Mouse (Mus musculus): ENCODE measurements around the gene Mbd3. TPM values are rescaled to one million over a fixed set of nuclear protein-coding genes. Genes with fewer than 3 reads are reported as not detected.

Gene Mbd3
- total RNA-seq, 2 experiments from 2014 or later: 78.6 to 84.0 TPM

DNA sequence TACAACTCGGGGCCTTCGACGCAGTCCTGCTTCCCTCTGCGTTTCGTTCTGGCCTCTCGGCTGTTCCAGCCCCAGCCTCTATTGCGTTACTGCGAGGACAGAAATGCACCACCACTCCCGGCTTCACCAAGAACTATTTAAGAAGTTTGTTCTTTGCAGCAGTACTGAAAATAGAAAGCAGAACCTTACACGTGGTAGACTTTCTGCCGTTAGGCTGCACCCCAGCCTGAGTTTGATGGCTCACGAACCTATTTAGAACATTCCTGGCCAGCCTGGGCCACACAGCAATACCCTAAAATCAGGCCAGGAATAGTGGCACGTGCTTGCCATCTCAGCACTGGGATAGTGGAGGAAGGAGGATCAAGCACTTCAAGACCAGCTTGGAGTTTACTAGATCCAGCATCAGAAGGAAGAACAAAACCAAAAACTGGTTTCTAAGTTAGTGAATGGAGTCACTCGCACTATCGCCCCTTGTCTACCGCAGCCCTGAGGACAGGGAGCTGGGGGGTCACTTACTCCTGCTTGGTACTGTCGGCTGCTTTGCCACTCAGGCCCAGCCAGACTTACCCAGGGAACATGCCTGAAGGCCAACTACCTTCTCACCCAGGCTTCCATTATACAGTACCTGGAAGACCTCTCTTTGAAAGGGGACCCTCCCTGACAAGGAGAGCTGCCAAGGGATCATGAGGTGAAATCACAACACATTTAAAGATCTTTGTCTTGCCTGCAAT lies 788 bp upstream of the Mbd3 start:
- intact Hi-C loops (cut with DNase I): no loop called here
- DNase-seq: no peak

GRCm38 (mm10) chr10:80398719-80399190 lies 595 bp downstream of the Mbd3 start:
- intact Hi-C loops (cut with DNase I): no loop called here
- peak; percentile 99 to 100 for DNase-seq

GRCm38 (mm10) chr10:80398174-80398535 lies 1.2 kb downstream of the Mbd3 start:
- no peak for DNase-seq
- intact Hi-C loops (cut with DNase I): no loop called here

DNA sequence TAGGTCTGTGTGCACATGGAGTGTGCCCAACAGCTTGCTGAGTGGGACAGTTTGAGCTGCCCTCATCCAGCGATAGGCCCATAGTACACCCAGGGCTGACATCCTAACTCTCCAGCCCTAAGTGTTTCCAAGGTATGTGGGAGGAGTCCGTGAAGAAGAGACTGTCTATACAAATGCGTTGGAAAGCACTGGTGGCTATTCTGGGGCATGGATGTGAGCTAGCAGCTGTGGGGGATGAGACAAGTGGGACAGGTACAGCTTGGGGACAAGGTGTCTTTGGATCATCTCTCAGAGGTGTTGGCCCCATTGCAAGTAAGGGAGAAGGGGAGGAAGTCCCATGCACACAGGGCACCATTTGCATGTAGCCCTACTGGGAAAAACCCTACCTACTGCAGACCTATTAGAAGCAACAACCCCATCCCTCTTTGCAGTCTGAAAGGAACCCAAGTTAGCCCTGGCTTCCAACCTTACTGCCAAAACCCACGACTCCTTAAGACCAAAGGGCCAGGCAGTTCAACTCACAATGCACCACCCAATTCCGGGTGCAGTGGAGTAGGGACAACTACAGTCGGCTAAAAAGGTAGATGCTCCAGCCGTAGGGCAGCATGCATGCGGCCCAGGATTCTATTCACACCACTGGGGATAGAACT lies 1.7 kb downstream of the Mbd3 start:
- DNase-seq: no peak
- intact Hi-C loops (cut with DNase I): no loop called here

GRCm38 (mm10) chr10:80396822-80397523 lies 2.4 kb downstream of the Mbd3 start:
- intact Hi-C loops (cut with DNase I): no loop called here
- DNase-seq: no peak

DNA sequence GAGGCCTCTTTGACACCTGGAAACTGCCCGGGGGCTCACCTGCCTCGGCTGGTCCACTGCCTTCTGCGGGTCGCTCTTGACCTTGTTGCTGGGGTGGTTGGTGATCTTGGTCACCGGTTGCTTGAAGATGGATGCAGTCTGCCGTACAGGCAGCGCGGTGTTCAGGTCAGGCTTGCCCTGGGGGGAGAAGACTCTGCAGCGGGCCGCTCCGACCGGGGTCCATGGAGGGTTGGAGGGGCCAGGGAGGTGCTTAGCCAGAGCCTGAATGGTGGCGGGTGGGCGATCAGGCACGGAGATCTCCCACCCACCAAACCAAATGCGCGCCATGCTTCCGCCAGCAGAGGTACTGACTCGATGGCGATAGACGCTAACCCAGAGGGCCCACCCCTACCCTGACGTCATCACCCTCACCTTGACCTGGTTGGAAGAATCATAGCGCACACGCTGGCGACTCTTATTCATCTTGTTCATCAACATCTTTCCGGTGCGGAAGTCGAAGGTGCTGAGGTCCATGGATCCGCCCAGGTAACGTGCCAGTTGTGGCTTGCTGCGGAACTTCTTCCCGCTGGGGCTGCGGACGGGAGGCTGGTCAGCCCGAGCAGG lies 4.2 kb downstream of the Mbd3 start:
- no peak for DNase-seq
- intact Hi-C loops (cut with DNase I): no loop called here

DNA sequence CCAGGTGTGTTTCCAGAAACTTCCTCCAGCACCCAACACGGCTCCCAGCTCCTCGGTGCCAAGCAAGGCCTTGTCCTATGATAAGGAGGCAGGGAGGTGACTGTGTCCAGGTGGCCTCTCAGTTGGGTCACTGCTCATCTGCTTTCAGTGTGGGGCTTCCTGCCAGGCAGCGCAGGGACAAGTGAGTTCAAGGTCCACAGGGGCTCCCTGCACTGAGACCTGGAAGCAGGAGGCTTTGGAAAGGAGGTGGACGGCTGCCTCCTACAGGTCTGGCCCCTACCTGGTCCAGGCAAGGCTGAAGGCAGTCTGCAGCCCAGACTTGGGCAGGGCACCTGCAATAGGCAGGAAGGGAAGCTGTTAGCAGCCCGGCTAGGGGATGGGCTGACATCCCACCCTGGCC lies 6.7 kb downstream of the Mbd3 start:
- no peak for DNase-seq
- intact Hi-C loops (cut with DNase I): no loop called here

DNA sequence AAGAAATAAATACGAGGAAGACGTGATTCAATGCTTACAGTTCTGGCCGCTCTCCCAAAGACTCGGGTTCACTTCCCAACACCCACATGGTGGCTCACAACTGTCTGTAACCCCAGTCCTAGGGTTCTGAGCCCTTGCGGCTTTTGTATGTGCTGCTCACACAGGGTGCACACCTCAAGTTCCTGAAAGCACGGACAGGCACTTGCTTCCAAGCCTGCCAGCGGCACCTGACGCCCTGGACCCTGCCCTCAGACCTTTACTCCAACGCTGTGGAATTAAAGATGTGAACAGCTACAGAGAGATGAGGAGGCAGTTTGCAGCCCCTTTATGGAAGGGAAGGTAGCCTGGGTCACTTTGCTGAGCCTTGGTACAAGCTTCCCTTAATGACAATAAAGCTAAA lies 8.7 kb downstream of the Mbd3 start:
- intact Hi-C loops (cut with DNase I): no loop called here
- DNase-seq: no peak

- intact Hi-C loops (cut with DNase I): no loop called here
- no peak for DNase-seq
These were observed 10.1 kb downstream of the Mbd3 start for GRCm38 (mm10) chr10:80389185-80389708.

DNA sequence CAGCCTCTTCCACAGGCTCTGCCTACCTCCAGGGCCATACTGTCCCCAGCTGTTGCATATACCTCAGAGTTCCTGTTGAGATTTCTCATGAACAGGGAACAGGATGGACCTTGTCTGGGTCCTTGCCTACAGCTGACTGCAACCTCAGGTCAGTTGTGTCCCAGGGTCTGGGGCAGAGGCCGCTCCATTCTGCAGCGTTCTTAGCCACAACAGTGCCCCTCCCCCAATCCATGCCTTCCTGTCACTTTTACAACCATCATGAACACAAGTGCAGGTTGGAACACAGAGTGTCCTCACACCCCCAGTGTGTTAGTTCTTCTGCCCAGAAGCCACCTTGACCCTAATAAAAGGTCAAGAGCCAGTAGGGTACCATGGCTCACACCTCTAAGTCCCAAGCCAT lies 10.6 kb downstream of the Mbd3 start:
- intact Hi-C loops (cut with DNase I): no loop called here
- DNase-seq: no peak

GRCm38 (mm10) chr10:80387522-80387959 lies 11.8 kb downstream of the Mbd3 start, which contains the start of gene Mex3d:
TSS of gene Mex3d (minus strand) at chr10:80387659.
- DNase-seq: peak; percentile 93 to 96
- intact Hi-C loops (cut with DNase I): no loop called here

GRCm38 (mm10) chr10:80386735-80387471 lies 12.4 kb downstream of the Mbd3 start:
- peak in 1 of 2 experiments; percentile 40 for DNase-seq
- intact Hi-C loops (cut with DNase I): no loop called here

GRCm38 (mm10) chr10:80385811-80386734 lies 13.3 kb downstream of the Mbd3 start:
- intact Hi-C loops (cut with DNase I): no loop called here

GRCm38 (mm10) chr10:80385310-80385709 lies 14.0 kb downstream of the Mbd3 start:
- DNase-seq: no peak
- intact Hi-C loops (cut with DNase I): no loop called here

More at GRCm38 (mm10) chr10:80385811-80386734, 13.3 kb downstream of the Mbd3 start:
- DNase-seq: peak; percentile 40 to 49

DNA sequence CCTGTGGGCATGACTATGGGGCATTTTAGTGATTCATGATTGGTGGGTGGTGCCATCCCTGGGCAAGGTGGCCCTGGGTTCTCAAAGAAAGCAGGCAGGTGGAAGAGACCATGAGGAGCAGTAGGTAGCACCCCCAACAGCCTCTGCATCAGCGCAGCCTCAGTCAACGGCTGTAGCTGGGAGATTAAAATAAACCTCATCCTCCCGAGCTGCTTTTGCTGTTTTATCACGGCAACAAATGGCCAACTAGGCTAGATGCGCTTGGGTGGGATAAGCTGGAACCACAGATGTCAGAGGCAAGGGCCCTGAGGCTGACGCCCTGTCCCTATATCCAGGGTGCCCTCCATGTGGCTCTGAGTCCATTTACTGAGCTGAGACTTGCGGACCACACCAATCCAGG lies 14.6 kb downstream of the Mbd3 start:
- intact Hi-C loops (cut with DNase I): no loop called here
- DNase-seq: no peak

GRCm38 (mm10) chr10:80384115-80384639 lies 15.2 kb downstream of the Mbd3 start:
- intact Hi-C loops (cut with DNase I): no loop called here
- no peak for DNase-seq

- DNase-seq: no peak
- intact Hi-C loops (cut with DNase I): no loop called here
These were observed 15.9 kb downstream of the Mbd3 start for GRCm38 (mm10) chr10:80383431-80383830.

- DNase-seq: no peak
- intact Hi-C loops (cut with DNase I): no loop called here
These were observed 16.5 kb downstream of the Mbd3 start for GRCm38 (mm10) chr10:80382641-80383365.
